Mouse (Mus musculus): Measurements from ENCODE around the gene Foxf1. TPM values are rescaled to one million over a fixed set of nuclear protein-coding genes. Genes with fewer than 3 reads are reported as not detected.

The Foxf1 gene
- polyA plus RNA-seq, 1 experiment from 2014 or later, result 4.6 TPM

GRCm38 (mm10) chr8:121088281-121088680, 4.1 kb downstream of the Foxf1 start:
- Histone ChIP-seq H3K27ac (ENCODE audit: low read length) (no peak overlapping the region), H3K27me3 (ENCODE audit: insufficient read depth, low read length) (peaks cover 98% of the 10 kb centered on the region), H3K4me2 (replicated peaks; ENCODE audit: low read depth, low read length) (no peak overlapping the region), H3K4me1 (ENCODE audit: insufficient read depth, low read length) (peaks cover 21% of the 10 kb centered on the region), H3K9me3 (ENCODE audit: low read length) (no peaks in the 10 kb centered on the region), H3K9ac (replicated peaks; ENCODE audit: low read length) (no peak overlapping the region), H3K36me3 (ENCODE audit: insufficient read depth, low read length) (no peaks in the 10 kb centered on the region), H3K4me3 (ENCODE audit: low read length) (no peak overlapping the region)
- no peak for ATAC-seq (ENCODE audit: low FRiP score, low TSS enrichment)
- 7% methylated on average over 8 of the region's 8 CpGs for WGBS

- H3K27ac ChIP-seq (ENCODE audit: low read length), result no peak overlapping the region
- no peak for ATAC-seq (ENCODE audit: low FRiP score, low TSS enrichment)
- no peaks in the 10 kb centered on the region for H3K36me3 ChIP-seq (ENCODE audit: insufficient read depth, low read length)
- no peak overlapping the region for H3K4me2 ChIP-seq (replicated peaks; ENCODE audit: low read depth, low read length)
- no peaks in the 10 kb centered on the region for H3K9me3 ChIP-seq (ENCODE audit: low read length)
- H3K4me3 ChIP-seq (ENCODE audit: low read length), result peak overlapping the region; percentile 2; the same call in 1 of the 2 replicates
- 3% methylated on average over 40 of the region's 40 CpGs for WGBS
- H3K9ac ChIP-seq (replicated peaks; ENCODE audit: low read length), result no peak overlapping the region
- H3K4me1 ChIP-seq (ENCODE audit: insufficient read depth, low read length), result peaks cover 16% of the 10 kb centered on the region; the same call in 1 of the 2 replicates
- peaks cover 97% of the 10 kb centered on the region for H3K27me3 ChIP-seq (ENCODE audit: insufficient read depth, low read length)
Measured at GRCm38 (mm10) chr8:121088871-121089630, 4.9 kb downstream of the Foxf1 start.

GRCm38 (mm10) chr8:121089631-121090380, 5.6 kb downstream of the Foxf1 start:
- H3K9me3 ChIP-seq (ENCODE audit: low read length), result no peaks in the 10 kb centered on the region
- no peak overlapping the region for H3K4me2 ChIP-seq (replicated peaks; ENCODE audit: low read depth, low read length)
- no peak overlapping the region for H3K9ac ChIP-seq (replicated peaks; ENCODE audit: low read length)
- WGBS, result 3% methylated on average over 32 of the region's 32 CpGs
- H3K36me3 ChIP-seq (ENCODE audit: insufficient read depth, low read length), result no peaks in the 10 kb centered on the region
- ATAC-seq (ENCODE audit: low FRiP score, low TSS enrichment), result no peak
- H3K27ac ChIP-seq (ENCODE audit: low read length), result no peak overlapping the region
- H3K27me3 ChIP-seq (ENCODE audit: insufficient read depth, low read length), result peaks cover 95% of the 10 kb centered on the region
- no peak overlapping the region for H3K4me3 ChIP-seq (ENCODE audit: low read length)
- H3K4me1 ChIP-seq (ENCODE audit: insufficient read depth, low read length), result peaks cover 9% of the 10 kb centered on the region; the same call in 1 of the 2 replicates

GRCm38 (mm10) chr8:121090716-121091115, 6.5 kb downstream of the Foxf1 start:
- 0 out of 2 replicates have a peak, but pooled peaks cover 5% of the 10 kb centered on the region for H3K4me1 ChIP-seq (ENCODE audit: insufficient read depth, low read length)
- WGBS, result 0% methylated on average over 1 of the region's 1 CpGs
- no peaks in the 10 kb centered on the region for H3K36me3 ChIP-seq (ENCODE audit: insufficient read depth, low read length)
- H3K4me3 ChIP-seq (ENCODE audit: low read length), result no peak overlapping the region
- no peaks in the 10 kb centered on the region for H3K9me3 ChIP-seq (ENCODE audit: low read length)
- H3K27me3 ChIP-seq (ENCODE audit: insufficient read depth, low read length), result peaks cover 91% of the 10 kb centered on the region
- ATAC-seq (ENCODE audit: low FRiP score, low TSS enrichment), result 0 out of 2 replicates have a peak, but pooled peaks have one; percentile 12
- no peak overlapping the region for H3K27ac ChIP-seq (ENCODE audit: low read length)
- no peak overlapping the region for H3K9ac ChIP-seq (replicated peaks; ENCODE audit: low read length)
- no peak overlapping the region for H3K4me2 ChIP-seq (replicated peaks; ENCODE audit: low read depth, low read length)

- Histone ChIP-seq H3K4me1 (ENCODE audit: insufficient read depth, low read length) (0 out of 2 replicates have a peak, but pooled peaks cover 5% of the 10 kb centered on the region), H3K36me3 (ENCODE audit: insufficient read depth, low read length) (peaks cover 2% of the 10 kb centered on the region), H3K27ac (ENCODE audit: low read length) (no peak overlapping the region), H3K4me2 (replicated peaks; ENCODE audit: low read depth, low read length) (no peak overlapping the region), H3K9ac (replicated peaks; ENCODE audit: low read length) (no peak overlapping the region), H3K9me3 (ENCODE audit: low read length) (no peaks in the 10 kb centered on the region), H3K27me3 (ENCODE audit: insufficient read depth, low read length) (peaks cover 76% of the 10 kb centered on the region), H3K4me3 (ENCODE audit: low read length) (no peak overlapping the region)
- WGBS, result 25% methylated on average over 6 of the region's 6 CpGs
- ATAC-seq (ENCODE audit: low FRiP score, low TSS enrichment), result 0 out of 2 replicates have a peak, but pooled peaks have one; percentile 4
Measured at GRCm38 (mm10) chr8:121092141-121092540, 8.0 kb downstream of the Foxf1 start.

- Histone ChIP-seq H3K27ac (ENCODE audit: low read length) (no peak overlapping the region), H3K4me2 (replicated peaks; ENCODE audit: low read depth, low read length) (no peak overlapping the region), H3K27me3 (ENCODE audit: insufficient read depth, low read length) (peaks cover 72% of the 10 kb centered on the region), H3K9ac (replicated peaks; ENCODE audit: low read length) (no peak overlapping the region), H3K4me1 (ENCODE audit: insufficient read depth, low read length) (0 out of 2 replicates have a peak, but pooled peaks cover 5% of the 10 kb centered on the region), H3K36me3 (ENCODE audit: insufficient read depth, low read length) (peaks cover 6% of the 10 kb centered on the region), H3K4me3 (ENCODE audit: low read length) (no peak overlapping the region), H3K9me3 (ENCODE audit: low read length) (no peaks in the 10 kb centered on the region)
- 3% methylated on average over 16 of the region's 16 CpGs for WGBS
- peak; percentile 36 for ATAC-seq (ENCODE audit: low FRiP score, low TSS enrichment)
Measured at GRCm38 (mm10) chr8:121092627-121093026, 8.4 kb downstream of the Foxf1 start.

GRCm38 (mm10) chr8:121093496-121093895, 9.3 kb downstream of the Foxf1 start:
- 51% methylated on average over 6 of the region's 6 CpGs for WGBS

GRCm38 (mm10) chr8:121104049-121104818, 20.0 kb downstream of the Foxf1 start:
- peak; percentile 36; the same call in 1 of the 2 replicates for ATAC-seq (ENCODE audit: low FRiP score, low TSS enrichment)
- Histone ChIP-seq H3K9ac (replicated peaks; ENCODE audit: low read length) (no peak overlapping the region), H3K4me3 (ENCODE audit: low read length) (no peak overlapping the region), H3K27ac (ENCODE audit: low read length) (no peak overlapping the region), H3K36me3 (ENCODE audit: insufficient read depth, low read length) (peaks cover 35% of the 10 kb centered on the region), H3K27me3 (ENCODE audit: insufficient read depth, low read length) (no peaks in the 10 kb centered on the region), H3K4me2 (replicated peaks; ENCODE audit: low read depth, low read length) (no peak overlapping the region), H3K4me1 (ENCODE audit: insufficient read depth, low read length) (peaks cover 11% of the 10 kb centered on the region), H3K9me3 (ENCODE audit: low read length) (no peaks in the 10 kb centered on the region)
- WGBS, result 44% methylated on average over 17 of the region's 17 CpGs

More at GRCm38 (mm10) chr8:121093496-121093895, 9.3 kb downstream of the Foxf1 start:
- H3K9me3 ChIP-seq (ENCODE audit: low read length), result no peaks in the 10 kb centered on the region
- 0 out of 2 replicates have a peak, but pooled peaks cover 5% of the 10 kb centered on the region for H3K4me1 ChIP-seq (ENCODE audit: insufficient read depth, low read length)
- peaks cover 13% of the 10 kb centered on the region for H3K36me3 ChIP-seq (ENCODE audit: insufficient read depth, low read length)
- ATAC-seq (ENCODE audit: low FRiP score, low TSS enrichment), result no peak
- peaks cover 63% of the 10 kb centered on the region for H3K27me3 ChIP-seq (ENCODE audit: insufficient read depth, low read length)
- H3K9ac ChIP-seq (replicated peaks; ENCODE audit: low read length), result no peak overlapping the region
- H3K27ac ChIP-seq (ENCODE audit: low read length), result no peak overlapping the region
- H3K4me3 ChIP-seq (ENCODE audit: low read length), result no peak overlapping the region
- H3K4me2 ChIP-seq (replicated peaks; ENCODE audit: low read depth, low read length), result no peak overlapping the region
